Mouse (Mus musculus) liver, postnatal 0 days (tissue): ENCODE data around the gene Zcchc8. TPM values are rescaled to one million over a fixed set of nuclear protein-coding genes. Genes with fewer than 3 reads are reported as not detected.
A peak's percentile ranks its signal among the peaks of the same experiment; 100 is the strongest.

Experiments used
- ATAC-seq: fragments of 200-750 bp; cut with Nextera tagmentation; 2 replicates; pipeline ENCODE4 v1.8.0; 2017; ENCODE audit warnings: mild to moderate bottlenecking, moderate library complexity
- DNase-seq: peaks from one replicate; pipeline ENCODE4 v3.0.0-alpha.2; 2016
- H3K27ac ChIP-seq: fragments of 300-500 bp; sonication (generic); 2 replicates; pipeline ENCODE4 v1.5.1; 2014; ENCODE audit warnings: antibody characterized with exemption, moderate library complexity, mild to moderate bottlenecking, low read depth
- H3K27me3 ChIP-seq: fragments of 300-500 bp; sonication (generic); 2 replicates; pipeline ENCODE4 v1.6.1; 2014; ENCODE audit warnings: low read length, control low read depth, mixed read lengths; ENCODE audit not compliant: insufficient read depth
- H3K36me3 ChIP-seq: fragments of 300-500 bp; sonication (generic); replicated peaks from 2 replicates; pipeline ENCODE4 v1.6.1; 2014; ENCODE audit warnings: mild to moderate bottlenecking, control low read depth, low read length, moderate library complexity, mixed read lengths; ENCODE audit not compliant: insufficient read depth
- H3K4me1 ChIP-seq: fragments of 300-500 bp; sonication (generic); 2 replicates; pipeline ENCODE4 v1.6.1; 2014; ENCODE audit warnings: antibody characterized with exemption, mild to moderate bottlenecking, control low read depth; ENCODE audit not compliant: insufficient read depth
- H3K4me2 ChIP-seq: fragments of 300-500 bp; sonication (generic); 2 replicates; pipeline ENCODE4 v1.6.1; 2014; ENCODE audit warnings: low read depth, mild to moderate bottlenecking, low read length, moderate library complexity, mixed read lengths
- H3K4me3 ChIP-seq: fragments of 300-500 bp; sonication (generic); 2 replicates; pipeline ENCODE4 v1.5.1; 2014; ENCODE audit warnings: low read depth, low read length
- H3K9ac ChIP-seq: fragments of 300-500 bp; sonication (generic); replicated peaks from 2 replicates; pipeline ENCODE4 v1.6.1; 2014; ENCODE audit warnings: mild to moderate bottlenecking, moderate library complexity
- H3K9me3 ChIP-seq: fragments of 300-500 bp; sonication (generic); 2 replicates; pipeline ENCODE4 v1.6.1; 2016; ENCODE audit warnings: mild to moderate bottlenecking, control low read depth, low read length, mixed read lengths
- CTCF ChIP-seq: sonication (generic); IDR thresholded peaks from 2 replicates; pipeline ENCODE4 v1.5.1; 2016; ENCODE audit warnings: antibody characterized with exemption, low read depth
- EP300 ChIP-seq: IDR thresholded peaks from 2 replicates; pipeline ENCODE4 v1.6.1; 2016; ENCODE audit warnings: antibody characterized with exemption, low read depth, mild to moderate bottlenecking
- WGBS: fragments of 180-500 bp; shearing (Covaris S2); extraction: QIAGEN DNeasy Blood & Tissue Kit; methylation state at CpG from one replicate; pipeline ENCODE4 v1.1.7; 2014; ENCODE audit not compliant: insufficient replicate concordance; 5-methylcytosine and 5-hydroxymethylcytosine counted together
- polyA plus RNA-seq: library from polyadenylated mRNA; unstranded; fragments of >200 nt; fragmentation: Nextera tagmentation; extraction: Ambion mirVana; gene quantifications from 2 replicates; pipeline ENCODE4 v1.2.1, GENCODE M21; 2015

Gene Zcchc8
- polyA plus RNA-seq, 1 experiment from 2014 or later: 23.7 TPM

- Histone ChIP-seq H3K4me3 (no peak overlapping the region), H3K9me3 (no peaks in the 10 kb centered on the region), H3K27ac (no peak overlapping the region), H3K4me1 (peaks cover 32% of the 10 kb centered on the region), H3K27me3 (no peaks in the 10 kb centered on the region), H3K9ac (no peak overlapping the region), H3K4me2 (no peak overlapping the region), H3K36me3 (no peaks in the 10 kb centered on the region)
- TF ChIP-seq CTCF: no peak
- no peak for TF ChIP-seq EP300
- peak; percentile 28; the same call in 1 of the 2 replicates for ATAC-seq
- no peak for DNase-seq
- WGBS: 64% methylated on average over 12 of the region's 12 CpGs
Measured at GRCm38 (mm10) chr5:123667915-123668314, 53.0 kb downstream of the Zcchc8 start.

- Histone ChIP-seq H3K27ac (peak overlapping the region; percentile 11; the same call in 1 of the 2 replicates), H3K27me3 (no peaks in the 10 kb centered on the region), H3K4me3 (no peak overlapping the region), H3K4me1 (peaks cover 36% of the 10 kb centered on the region), H3K9me3 (no peaks in the 10 kb centered on the region), H3K9ac (no peak overlapping the region), H3K4me2 (no peak overlapping the region), H3K36me3 (no peaks in the 10 kb centered on the region)
- TF ChIP-seq EP300 (no peak), CTCF (no peak)
- DNase-seq (no peak), ATAC-seq (no peak)
- WGBS: 66% methylated on average over 7 of the region's 7 CpGs
Measured at GRCm38 (mm10) chr5:123665956-123666355, 54.9 kb downstream of the Zcchc8 start.

- Histone ChIP-seq H3K4me2 (no peak overlapping the region), H3K27me3 (no peaks in the 10 kb centered on the region), H3K36me3 (no peaks in the 10 kb centered on the region), H3K4me3 (no peak overlapping the region), H3K4me1 (peaks cover 29% of the 10 kb centered on the region), H3K9me3 (no peaks in the 10 kb centered on the region), H3K9ac (no peak overlapping the region), H3K27ac (no peak overlapping the region)
- TF ChIP-seq EP300: no peak
- no peak for TF ChIP-seq CTCF
- ATAC-seq: no peak
- 68% methylated on average over 7 of the region's 7 CpGs for WGBS
- DNase-seq: no peak
Measured at GRCm38 (mm10) chr5:123664329-123664728, 56.6 kb downstream of the Zcchc8 start.

- DNase-seq (no peak), ATAC-seq (peak; percentile 55)
- peak overlapping the region; percentile 64 for H3K27ac ChIP-seq
- no peaks in the 10 kb centered on the region for H3K9me3 ChIP-seq
- H3K4me3 ChIP-seq: no peak overlapping the region
- H3K9ac ChIP-seq: no peak overlapping the region
- no peaks in the 10 kb centered on the region for H3K27me3 ChIP-seq
- peak overlapping the region; percentile 4; the same call in 1 of the 2 replicates for H3K4me2 ChIP-seq
- no peak; the same call in 1 of the 2 replicates for TF ChIP-seq EP300
- no peak for TF ChIP-seq CTCF
- 4% methylated on average over 9 of the region's 9 CpGs for WGBS
- H3K4me1 ChIP-seq: peaks cover 26% of the 10 kb centered on the region
- H3K36me3 ChIP-seq: no peaks in the 10 kb centered on the region
Measured at GRCm38 (mm10) chr5:123662059-123662458, 58.8 kb downstream of the Zcchc8 start.

GRCm38 (mm10) chr5:123661602-123662001 lies 59.3 kb downstream of the Zcchc8 start:
- Histone ChIP-seq H3K9me3 (no peaks in the 10 kb centered on the region), H3K9ac (no peak overlapping the region), H3K27me3 (no peaks in the 10 kb centered on the region), H3K27ac (peak overlapping the region; percentile 64), H3K4me2 (peak overlapping the region; percentile 4; the same call in 1 of the 2 replicates), H3K4me1 (peaks cover 26% of the 10 kb centered on the region), H3K36me3 (no peaks in the 10 kb centered on the region), H3K4me3 (no peak overlapping the region)
- WGBS: 48% methylated on average over 3 of the region's 3 CpGs
- ATAC-seq (0 out of 2 replicates have a peak, but pooled peaks have one; percentile 8), DNase-seq (no peak)
- no peak for TF ChIP-seq CTCF
- TF ChIP-seq EP300: no peak

GRCm38 (mm10) chr5:123657651-123658050 lies 63.2 kb downstream of the Zcchc8 start:
- no peak for DNase-seq
- H3K4me2 ChIP-seq: no peak overlapping the region
- H3K4me3 ChIP-seq: no peak overlapping the region
- H3K27me3 ChIP-seq: no peaks in the 10 kb centered on the region
- H3K36me3 ChIP-seq: peaks cover 12% of the 10 kb centered on the region; the same call in 1 of the 2 replicates
- peaks cover 22% of the 10 kb centered on the region for H3K4me1 ChIP-seq
- H3K9ac ChIP-seq: no peak overlapping the region
- ATAC-seq: 0 out of 2 replicates have a peak, but pooled peaks have one; percentile 31
- WGBS: 28% methylated on average over 7 of the region's 7 CpGs
- TF ChIP-seq CTCF (no peak), EP300 (no peak)
- no peaks in the 10 kb centered on the region for H3K9me3 ChIP-seq
- no peak overlapping the region for H3K27ac ChIP-seq
